Mouse (Mus musculus) gastrocnemius, postnatal 14 days (tissue): Measurements from ENCODE around the gene Inka1. TPM values are rescaled to one million over a fixed set of nuclear protein-coding genes. Genes with fewer than 3 reads are reported as not detected.

Experiments
- DNase-seq: peaks from one replicate; pipeline ENCODE4 v3.0.0; 2021; ENCODE audit warnings: mixed read lengths
- intact Hi-C: fragments of 180-260 bp; cut with DNase I; formaldehyde crosslinking; loops from one replicate; pipeline ENCODE4 v1.15.1; 2025; ENCODE audit warnings: low total_unique reads
- total RNA-seq, 2 experiments: library from RNA; stranded (reverse); gene quantifications; 2 replicates each; pipeline ENCODE4 v1.2.3; 2021

Gene Inka1
- total RNA-seq, 2 experiments from 2014 or later: 6.0 to 7.6 TPM

GRCm38 (mm10) chr9:107986376-107986775 lies 697 bp upstream of the Inka1 start:
- intact Hi-C loops: no loop called here
- DNase-seq: peak; percentile 87

GRCm38 (mm10) chr9:107984754-107985055 lies 974 bp downstream of the Inka1 start:
- intact Hi-C loops: no loop called here
- no peak for DNase-seq

GRCm38 (mm10) chr9:107984052-107984753 lies 1.5 kb downstream of the Inka1 start:
- intact Hi-C loops: no loop called here
- no peak for DNase-seq

- peak; percentile 88 for DNase-seq
- intact Hi-C loops: no loop called here
Measured at GRCm38 (mm10) chr9:107983421-107983890, 2.2 kb downstream of the Inka1 start.

GRCm38 (mm10) chr9:107982681-107983346 lies 2.9 kb downstream of the Inka1 start, which contains the start of gene Gm20661:
Gene Gm20661 (plus strand): TSS chr9:107983058.
- intact Hi-C loops: no loop called here
- DNase-seq: peak; percentile 82

- intact Hi-C loops: no loop called here
- DNase-seq: no peak
Measured at GRCm38 (mm10) chr9:107981684-107982605, 3.7 kb downstream of the Inka1 start.

- intact Hi-C loops: no loop called here
- no peak for DNase-seq
Measured at GRCm38 (mm10) chr9:107978815-107979214, 6.9 kb downstream of the Inka1 start.

GRCm38 (mm10) chr9:107975399-107976386 lies 10.0 kb downstream of the Inka1 start, which contains the start of gene Uba7:
Gene Uba7 (plus strand): TSS chr9:107975505.
- intact Hi-C loops: no loop called here
- no peak for DNase-seq

- intact Hi-C loops: no loop called here
- DNase-seq: no peak
Measured at GRCm38 (mm10) chr9:107974491-107975171, 11.0 kb downstream of the Inka1 start.

GRCm38 (mm10) chr9:107971690-107972541 lies 13.8 kb downstream of the Inka1 start:
- no peak for DNase-seq
- intact Hi-C loops: no loop called here

GRCm38 (mm10) chr9:107970311-107970710 lies 15.4 kb downstream of the Inka1 start:
- intact Hi-C loops: no loop called here
- no peak for DNase-seq

GRCm38 (mm10) chr9:107968531-107968930 lies 17.1 kb downstream of the Inka1 start:
- intact Hi-C loops: loop anchor here (5.0 kb wide), 1 partner anchor 94 kb away; no protein-coding TSS in a partner anchor
- DNase-seq: no peak

GRCm38 (mm10) chr9:107967437-107967836 lies 18.2 kb downstream of the Inka1 start:
- DNase-seq: no peak
- intact Hi-C loops: loop anchor here (5.0 kb wide), 1 partner anchor 95 kb away; no protein-coding TSS in a partner anchor

GRCm38 (mm10) chr9:107966676-107967075 lies 19.0 kb downstream of the Inka1 start:
- intact Hi-C loops: loop anchor here (5.0 kb wide), 1 partner anchor 96 kb away; no protein-coding TSS in a partner anchor
- DNase-seq: no peak

GRCm38 (mm10) chr9:107964681-107965080 lies 21.0 kb downstream of the Inka1 start:
- DNase-seq: no peak
- intact Hi-C loops: loop anchor here (5.0 kb wide), 1 partner anchor 98 kb away; no protein-coding TSS in a partner anchor

- intact Hi-C loops: no loop called here
- DNase-seq: peak; percentile 89
Measured at GRCm38 (mm10) chr9:107963700-107964099, 22.0 kb downstream of the Inka1 start.

GRCm38 (mm10) chr9:107962916-107963315 lies 22.8 kb downstream of the Inka1 start:
- intact Hi-C loops: no loop called here

More at GRCm38 (mm10) chr9:107962916-107963315, 22.8 kb downstream of the Inka1 start:
- DNase-seq: no peak
